Mouse (Mus musculus) midbrain, embryonic 13.5 days (tissue): Measurements from ENCODE around the gene Plcd4. TPM values are rescaled to one million over a fixed set of nuclear protein-coding genes. Genes with fewer than 3 reads are reported as not detected.
"Not testable (repeated sequence)": the region's sequence is repeated elsewhere in the genome, so short reads cannot be mapped to it uniquely, and the experiment has no call there.

Experiments
- ATAC-seq: fragments of 200-750 bp; cut with Nextera tagmentation; 2 replicates; pipeline ENCODE4 v1.8.0; 2017; ENCODE audit warnings: mild to moderate bottlenecking, moderate TSS enrichment, moderate library complexity
- H3K27ac ChIP-seq: fragments of 300-500 bp; sonication (generic); 2 replicates; pipeline ENCODE4 v1.5.1; 2015; ENCODE audit warnings: inconsistent platforms, mild to moderate bottlenecking, moderate library complexity
- H3K27me3 ChIP-seq: fragments of 300-500 bp; sonication (generic); 2 replicates; pipeline ENCODE4 v1.6.1; 2015; ENCODE audit warnings: mild to moderate bottlenecking, inconsistent platforms
- H3K36me3 ChIP-seq: fragments of 300-500 bp; sonication (generic); 2 replicates; pipeline ENCODE4 v1.6.1; 2015; ENCODE audit warnings: mild to moderate bottlenecking, inconsistent platforms
- H3K4me1 ChIP-seq: fragments of 300-500 bp; sonication (generic); replicated peaks from 2 replicates; pipeline ENCODE4 v1.6.1; 2015; ENCODE audit warnings: inconsistent platforms
- H3K4me2 ChIP-seq: fragments of 300-500 bp; sonication (generic); replicated peaks from 2 replicates; pipeline ENCODE4 v1.6.1; 2015; ENCODE audit warnings: moderate library complexity, mild to moderate bottlenecking, inconsistent platforms
- H3K4me3 ChIP-seq: fragments of 300-500 bp; sonication (generic); replicated peaks from 2 replicates; pipeline ENCODE4 v1.5.1; 2015; ENCODE audit warnings: mild to moderate bottlenecking, inconsistent platforms
- H3K9ac ChIP-seq: fragments of 300-500 bp; sonication (generic); replicated peaks from 2 replicates; pipeline ENCODE4 v1.6.1; 2015; ENCODE audit warnings: mild to moderate bottlenecking, inconsistent platforms
- H3K9me3 ChIP-seq: fragments of 300-500 bp; sonication (generic); 2 replicates; pipeline ENCODE4 v1.6.1; 2016; ENCODE audit warnings: mild to moderate bottlenecking, inconsistent platforms
- WGBS: fragments of 180-500 bp; shearing (Covaris S2); methylation state at CpG from one replicate; pipeline ENCODE4 v1.1.7; 2015; 5-methylcytosine and 5-hydroxymethylcytosine counted together
- polyA plus RNA-seq: library from polyadenylated mRNA; unstranded; fragments of >200 nt; fragmentation: Nextera tagmentation; extraction: Ambion mirVana; gene quantifications from 2 replicates; pipeline ENCODE4 v1.2.1, GENCODE M21; 2015

The Plcd4 gene
- polyA plus RNA-seq = 2.2 and 2.9 TPM in 2 replicates

DNA sequence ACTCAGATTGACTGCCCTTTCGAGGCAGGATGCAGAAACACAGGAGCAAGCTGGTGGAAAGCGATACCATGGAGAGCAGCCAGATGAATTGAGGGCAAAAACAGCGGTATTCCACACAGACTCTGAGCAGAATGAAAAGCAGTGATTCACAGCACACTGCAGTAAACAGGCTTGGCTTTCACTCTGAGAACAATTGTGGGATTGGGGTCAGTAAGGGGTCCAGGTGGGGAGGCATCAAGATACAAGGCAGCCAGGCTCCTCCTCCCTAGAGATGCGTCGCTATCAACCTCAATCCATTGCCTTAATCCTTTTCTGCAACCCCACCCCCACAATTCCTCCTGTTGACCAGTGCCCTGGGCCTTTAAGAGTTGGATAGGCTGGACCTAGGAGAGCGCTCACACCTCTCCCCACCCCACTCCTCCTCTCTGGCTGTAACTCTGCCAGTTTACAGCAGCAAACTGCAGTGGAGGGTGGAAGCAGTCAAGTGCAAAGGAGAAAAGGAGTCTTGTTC, at the start of gene Plcd4:
TSS of gene Plcd4 (plus strand) at position 438 of the 511 bp plus-strand sequence.
- H3K9me3 ChIP-seq = no peaks in the 10 kb centered on the region
- peak within 1 kb of the TSS; percentile 36 for H3K4me2 ChIP-seq
- peak; percentile 55 for ATAC-seq
- H3K4me3 ChIP-seq = no peak within 1 kb of the TSS
- H3K27ac ChIP-seq = no peak within 1 kb of the TSS; the same call in 1 of the 2 replicates
- H3K27me3 ChIP-seq = no peaks in the 10 kb centered on the region
- H3K36me3 ChIP-seq = no peaks in the 10 kb centered on the region
- H3K9ac ChIP-seq = 0 out of 2 replicates have a peak within 1 kb of the TSS, but pooled peaks have one; percentile 41
- H3K4me1 ChIP-seq = peaks cover 13% of the 10 kb centered on the region
- 4% methylated on average over 6 of the region's 6 CpGs for WGBS

- Histone ChIP-seq H3K9me3 (no peaks in the 10 kb centered on the region), H3K4me3 (no peak overlapping the region), H3K9ac (no peak overlapping the region), H3K36me3 (peaks cover 5% of the 10 kb centered on the region; the same call in 1 of the 2 replicates), H3K27ac (no peak overlapping the region), H3K27me3 (no peaks in the 10 kb centered on the region), H3K4me1 (peaks cover 13% of the 10 kb centered on the region), H3K4me2 (no peak overlapping the region)
- 85% methylated on average over 1 of the region's 1 CpGs for WGBS
- ATAC-seq = no peak
Measured at GRCm38 (mm10) chr1:74501106-74501505, 41.6 kb upstream of the Plcd4 start.

DNA sequence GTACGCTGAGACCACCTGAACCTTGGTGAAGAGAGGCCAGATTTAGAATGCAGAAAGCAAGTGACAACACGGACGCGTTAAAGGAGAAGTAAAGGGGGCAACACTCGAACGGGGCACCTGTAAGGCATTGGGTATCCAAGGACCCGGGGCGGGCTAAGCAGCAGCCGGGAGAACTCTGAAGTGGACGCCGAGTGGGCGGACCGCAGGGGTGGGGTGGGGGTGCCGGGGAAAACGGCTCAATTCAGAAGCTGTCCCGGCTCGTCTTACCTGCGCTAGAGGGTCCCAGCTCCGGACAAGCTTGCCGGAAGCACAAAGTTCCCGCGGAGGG, 37.3 kb upstream of the Plcd4 start:
- H3K9me3 ChIP-seq = no peaks in the 10 kb centered on the region
- H3K4me3 ChIP-seq = peak overlapping the region; percentile 82
- H3K4me2 ChIP-seq = peak overlapping the region; percentile 81
- ATAC-seq = no peak; the same call in 1 of the 2 replicates
- WGBS = under 1% methylated on average over 22 of the region's 22 CpGs
- H3K9ac ChIP-seq = peak overlapping the region; percentile 76
- no peaks in the 10 kb centered on the region for H3K27me3 ChIP-seq
- peak overlapping the region; percentile 59 for H3K27ac ChIP-seq
- no peaks in the 10 kb centered on the region; the same call in 1 of the 2 replicates for H3K36me3 ChIP-seq
- peaks cover 42% of the 10 kb centered on the region for H3K4me1 ChIP-seq

GRCm38 (mm10) chr1:74505721-74506464, 36.8 kb upstream of the Plcd4 start, which contains the start of gene Cnot9:
TSS of gene Cnot9 (plus strand) at chr1:74506058.
- WGBS = under 1% methylated on average over 61 of the region's 64 CpGs
- Histone ChIP-seq H3K36me3 (no peaks in the 10 kb centered on the region; the same call in 1 of the 2 replicates), H3K27me3 (no peaks in the 10 kb centered on the region), H3K27ac (peak within 1 kb of the TSS; percentile 88), H3K9ac (peak within 1 kb of the TSS; percentile 80), H3K4me1 (peaks cover 42% of the 10 kb centered on the region), H3K4me3 (peak within 1 kb of the TSS; percentile 82), H3K4me2 (peak within 1 kb of the TSS; percentile 81), H3K9me3 (no peaks in the 10 kb centered on the region)
- ATAC-seq = peak; percentile 99

DNA sequence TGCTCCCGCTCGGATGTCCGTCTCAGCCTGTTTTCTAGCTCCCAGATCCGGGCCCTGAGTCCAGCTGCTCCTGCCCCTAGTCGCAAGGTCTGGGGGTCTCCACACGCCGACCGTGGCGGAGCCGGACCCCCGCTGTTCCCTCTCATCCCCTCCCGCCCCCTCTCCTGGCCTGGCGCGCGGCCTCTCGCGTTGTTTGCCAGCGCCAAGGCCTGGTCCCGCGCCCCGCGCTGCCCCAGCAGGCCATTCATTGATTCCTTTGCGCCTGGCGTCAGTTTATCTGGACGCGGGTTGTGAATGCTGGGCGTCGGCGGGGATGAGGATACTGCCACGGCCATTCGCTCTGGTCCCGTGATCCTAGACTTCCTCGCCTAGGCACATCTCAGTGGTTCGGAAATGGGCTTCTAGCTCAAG, 36.2 kb upstream of the Plcd4 start:
- H3K9ac ChIP-seq = peak overlapping the region; percentile 80
- H3K27ac ChIP-seq = peak overlapping the region; percentile 88
- H3K4me2 ChIP-seq = peak overlapping the region; percentile 74
- peaks cover 42% of the 10 kb centered on the region for H3K4me1 ChIP-seq
- no peaks in the 10 kb centered on the region for H3K27me3 ChIP-seq
- H3K4me3 ChIP-seq = peak overlapping the region; percentile 82
- WGBS = 1% methylated on average over 33 of the region's 34 CpGs
- ATAC-seq = no peak
- no peaks in the 10 kb centered on the region; the same call in 1 of the 2 replicates for H3K36me3 ChIP-seq
- H3K9me3 ChIP-seq = no peaks in the 10 kb centered on the region

GRCm38 (mm10) chr1:74507780-74508179, 34.9 kb upstream of the Plcd4 start:
- 95% methylated on average over 2 of the region's 2 CpGs for WGBS
- Histone ChIP-seq H3K4me3 (peak overlapping the region; percentile 82), H3K9me3 (no peaks in the 10 kb centered on the region), H3K9ac (peak overlapping the region; percentile 80; the same call in 1 of the 2 replicates), H3K27ac (no peak overlapping the region), H3K4me2 (peak overlapping the region; percentile 74), H3K27me3 (no peaks in the 10 kb centered on the region), H3K4me1 (peaks cover 42% of the 10 kb centered on the region), H3K36me3 (no peaks in the 10 kb centered on the region; the same call in 1 of the 2 replicates)
- no peak for ATAC-seq

GRCm38 (mm10) chr1:74511306-74511705, 31.4 kb upstream of the Plcd4 start:
- WGBS = 97% methylated on average over 5 of the region's 5 CpGs
- Histone ChIP-seq H3K36me3 (no peaks in the 10 kb centered on the region; the same call in 1 of the 2 replicates), H3K4me3 (no peak overlapping the region), H3K4me2 (no peak overlapping the region), H3K9ac (no peak overlapping the region), H3K9me3 (no peaks in the 10 kb centered on the region), H3K27me3 (no peaks in the 10 kb centered on the region), H3K4me1 (peaks cover 29% of the 10 kb centered on the region), H3K27ac (no peak overlapping the region)
- ATAC-seq = no peak

DNA sequence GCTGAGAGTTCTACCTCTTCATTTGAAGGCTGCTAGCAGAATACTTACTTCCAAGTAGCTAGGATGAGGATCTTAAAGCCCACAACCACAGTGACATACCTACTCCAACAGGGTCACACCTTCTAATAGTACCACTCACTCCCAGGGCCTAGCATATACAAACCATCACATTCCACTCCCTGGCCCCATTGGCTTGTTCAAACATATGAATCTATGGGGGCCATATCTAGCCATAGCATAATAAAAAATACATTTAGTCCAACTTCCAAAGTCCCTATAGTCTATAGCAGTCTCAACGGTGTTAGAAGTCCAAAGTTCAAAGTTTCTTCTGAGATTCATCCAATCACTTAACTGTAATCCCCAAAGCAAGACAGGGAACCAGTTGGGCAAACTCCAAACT, 29.7 kb upstream of the Plcd4 start:
- not testable (repeated sequence) for H3K36me3 ChIP-seq, H3K27me3 ChIP-seq, H3K4me3 ChIP-seq, H3K27ac ChIP-seq, H3K9me3 ChIP-seq, H3K9ac ChIP-seq, H3K4me2 ChIP-seq, ATAC-seq
- H3K4me1 ChIP-seq = peaks cover 16% of the 10 kb centered on the region
- WGBS = 93% methylated on average over 1 of the region's 1 CpGs

GRCm38 (mm10) chr1:74519875-74520274, 22.8 kb upstream of the Plcd4 start:
- no peak overlapping the region for H3K27ac ChIP-seq
- no peak overlapping the region for H3K9ac ChIP-seq
- no peak for ATAC-seq
- no peaks in the 10 kb centered on the region for H3K4me1 ChIP-seq
- H3K4me2 ChIP-seq = no peak overlapping the region
- H3K27me3 ChIP-seq = no peaks in the 10 kb centered on the region
- H3K36me3 ChIP-seq = peaks cover 55% of the 10 kb centered on the region
- H3K9me3 ChIP-seq = no peaks in the 10 kb centered on the region
- H3K4me3 ChIP-seq = no peak overlapping the region

DNA sequence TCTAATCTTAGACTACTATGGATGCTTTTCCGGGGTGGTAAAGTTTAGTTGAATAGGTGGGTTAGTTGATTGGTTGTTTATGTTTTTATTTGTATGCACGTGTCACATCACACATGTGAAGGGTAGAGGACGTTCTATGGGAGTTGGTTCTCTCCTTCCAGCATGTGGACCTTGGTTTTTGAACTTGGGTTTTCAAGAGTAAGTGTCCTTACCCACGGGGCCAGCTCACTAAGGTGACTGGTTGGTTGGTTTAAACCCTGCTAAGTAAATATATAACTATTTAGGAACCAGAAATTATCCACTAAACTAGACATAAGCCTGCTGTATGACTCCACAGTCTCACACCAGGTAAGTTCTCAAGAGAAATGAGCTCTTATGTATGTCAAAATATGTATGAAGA, 17.9 kb upstream of the Plcd4 start:
- peaks cover 84% of the 10 kb centered on the region for H3K36me3 ChIP-seq
- no peak overlapping the region for H3K9ac ChIP-seq
- no peak for ATAC-seq
- H3K4me1 ChIP-seq = no peaks in the 10 kb centered on the region
- no peak overlapping the region for H3K27ac ChIP-seq
- no peak overlapping the region for H3K4me3 ChIP-seq
- H3K27me3 ChIP-seq = no peaks in the 10 kb centered on the region
- H3K4me2 ChIP-seq = no peak overlapping the region
- no peaks in the 10 kb centered on the region for H3K9me3 ChIP-seq
- 94% methylated on average over 4 of the region's 4 CpGs for WGBS

DNA sequence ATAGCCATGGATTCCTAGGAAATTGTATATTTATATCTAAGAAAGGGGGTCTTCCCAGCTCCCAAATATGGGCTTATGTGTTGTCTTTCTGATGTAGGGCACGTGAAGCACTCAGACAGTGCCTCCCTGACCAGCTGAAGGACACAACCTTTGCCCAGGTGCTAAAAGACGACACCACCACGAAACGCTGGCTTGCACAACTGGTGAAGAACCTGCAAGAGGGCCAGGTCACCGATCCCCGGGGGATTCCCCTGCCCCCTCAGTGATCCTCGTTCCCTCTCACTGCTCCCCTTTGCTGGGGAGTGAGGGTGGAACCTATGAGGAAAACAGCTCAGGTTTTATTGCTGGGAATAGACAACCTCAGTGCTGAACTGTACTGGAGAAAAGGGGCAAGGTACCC, 14.1 kb upstream of the Plcd4 start:
- H3K27ac ChIP-seq = no peak overlapping the region
- no peak for ATAC-seq
- no peaks in the 10 kb centered on the region for H3K27me3 ChIP-seq
- H3K4me1 ChIP-seq = no peaks in the 10 kb centered on the region
- no peaks in the 10 kb centered on the region for H3K9me3 ChIP-seq
- H3K36me3 ChIP-seq = peaks cover 93% of the 10 kb centered on the region
- no peak overlapping the region for H3K4me2 ChIP-seq
- WGBS = 97% methylated on average over 7 of the region's 7 CpGs
- no peak overlapping the region for H3K9ac ChIP-seq
- H3K4me3 ChIP-seq = no peak overlapping the region

DNA sequence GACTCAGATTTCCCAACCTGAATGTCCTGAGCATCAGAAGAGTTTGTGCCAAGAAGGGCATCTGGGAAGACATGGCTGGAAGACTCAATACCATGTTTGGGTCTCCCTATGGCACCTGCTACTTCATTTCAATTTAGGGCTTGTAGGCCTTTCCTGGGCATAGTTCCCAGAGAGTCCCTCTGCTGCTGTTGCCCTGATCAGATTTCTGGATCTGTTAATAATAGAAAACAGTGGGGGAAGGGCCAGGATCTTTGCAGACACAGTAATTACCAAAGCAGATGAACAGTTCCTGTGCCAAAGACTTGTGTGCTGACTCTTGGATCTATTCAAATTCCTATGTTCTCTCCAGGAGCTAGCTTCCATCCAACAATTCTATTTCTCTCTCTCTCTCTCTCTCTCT, 4.0 kb upstream of the Plcd4 start:
- H3K4me2 ChIP-seq = no peak overlapping the region
- H3K36me3 ChIP-seq = no peaks in the 10 kb centered on the region
- H3K4me1 ChIP-seq = peaks cover 13% of the 10 kb centered on the region
- no peak for ATAC-seq
- no peaks in the 10 kb centered on the region for H3K27me3 ChIP-seq
- no peak overlapping the region for H3K9ac ChIP-seq
- H3K27ac ChIP-seq = no peak overlapping the region
- H3K4me3 ChIP-seq = no peak overlapping the region
- H3K9me3 ChIP-seq = no peaks in the 10 kb centered on the region
